Mouse (Mus musculus) ovary, adult 2 months (tissue): ENCODE results near the gene Pex16. TPM values are rescaled to one million over a fixed set of nuclear protein-coding genes. Genes with fewer than 3 reads are reported as not detected.

Experiments
- polyA plus RNA-seq: library from polyadenylated mRNA; depleted of rRNA; stranded (reverse); fragments of >200 nt; gene quantifications from 2 replicates; pipeline ENCODE4 v1.2.3, GENCODE M21; 2012; rRNA removed

Pex16 gene
- polyA plus RNA-seq = 86.2 and 90.2 TPM in 2 replicates

GRCm38 (mm10) chr2:92374514-92374913, at the start of gene Pex16, which contains the start of gene Large2:
TSS of gene Pex16 (plus strand) at chr2:92374676.
TSS of gene Large2 (minus strand) at chr2:92374869.

GRCm38 (mm10) chr2:92381901-92382588, 7.6 kb downstream of the Pex16 start, which contains the start of gene 1700029I15Rik:
TSS of gene 1700029I15Rik (plus strand) at chr2:92382538.

GRCm38 (mm10) chr2:92401091-92401561, 26.6 kb downstream of the Pex16 start, which contains the start of gene Mapk8ip1:
TSS of gene Mapk8ip1 (minus strand) at chr2:92401263.

Other genes starting within 250 kb of the Pex16 start
- 78.5 and 128 TPM in 2 replicates for gene Large2, start 193 bp downstream of the Pex16 start, polyA plus RNA-seq
- gene 1700029I15Rik, start 7.9 kb downstream of the Pex16 start, polyA plus RNA-seq = 3.8 and 4.2 TPM in 2 replicates
- gene Mapk8ip1, start 26.6 kb downstream of the Pex16 start, polyA plus RNA-seq = 52.4 and 56.7 TPM in 2 replicates
- gene Cry2, start 59.4 kb downstream of the Pex16 start, polyA plus RNA-seq = 41.4 and 56.0 TPM in 2 replicates
- 58.6 and 73.0 TPM in 2 replicates for gene Slc35c1, start 85.9 kb downstream of the Pex16 start, polyA plus RNA-seq
- gene Chst1, start 225.0 kb downstream of the Pex16 start, polyA plus RNA-seq = 25.2 and 31.6 TPM in 2 replicates